Mouse (Mus musculus): ENCODE data around the gene Farsa. TPM values are rescaled to one million over a fixed set of nuclear protein-coding genes. Genes with fewer than 3 reads are reported as not detected.
"Not testable (repeated sequence)": the region's sequence is repeated elsewhere in the genome, so short reads cannot be mapped to it uniquely, and the experiment has no call there.

Gene Farsa
- polyA plus RNA-seq, 1 experiment from 2014 or later: 107 TPM

DNA sequence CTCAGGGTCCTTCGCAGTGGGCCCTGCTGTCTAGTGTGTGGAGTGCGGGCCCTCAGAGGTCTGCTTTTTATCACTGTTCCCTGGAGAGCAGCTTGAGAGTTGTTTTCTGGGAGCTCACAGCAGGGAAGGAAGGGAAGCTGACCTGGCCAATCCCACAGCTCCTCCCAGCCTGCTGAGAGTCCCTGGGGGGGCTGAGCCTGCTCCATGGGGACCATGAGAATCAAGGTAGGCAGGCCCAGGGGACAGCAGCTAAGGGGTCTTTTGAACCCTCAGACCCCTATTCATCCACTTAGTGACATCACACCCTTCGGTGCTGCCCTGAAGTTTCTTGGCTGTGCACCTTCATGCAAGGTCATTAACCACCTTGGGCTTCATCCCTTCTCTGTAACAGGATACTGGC, 34.1 kb upstream of the Farsa start, which contains the start of gene Dand5:
Gene Dand5, minus strand, starts transcription at position 101 of the 400 bp plus-strand sequence.
- Histone ChIP-seq H3K27me3 (peaks cover 14% of the 10 kb centered on the region; the same call in 1 of the 2 replicates), H3K4me2 (peak within 1 kb of the TSS; percentile 54), H3K4me3 (peak within 1 kb of the TSS; percentile 30), H3K9ac (peak within 1 kb of the TSS; percentile 55), H3K4me1 (replicated peaks) (peaks cover 16% of the 10 kb centered on the region), H3K27ac (no peak within 1 kb of the TSS), H3K9me3 (no peaks in the 10 kb centered on the region), H3K36me3 (no peaks in the 10 kb centered on the region)
- 38% methylated on average over 3 of the region's 3 CpGs for WGBS
- no peak for ATAC-seq (ENCODE audit: low FRiP score)

GRCm38 (mm10) chr8:84823653-84824052, 33.1 kb upstream of the Farsa start:
- no peak overlapping the region for H3K27ac ChIP-seq
- under 1% methylated on average over 18 of the region's 18 CpGs for whole genome bisulfite sequencing
- peak overlapping the region; percentile 54 for H3K4me2 ChIP-seq
- H3K9ac ChIP-seq: peak overlapping the region; percentile 55
- no peaks in the 10 kb centered on the region for H3K9me3 ChIP-seq
- H3K4me1 ChIP-seq (replicated peaks): peaks cover 16% of the 10 kb centered on the region
- peaks cover 14% of the 10 kb centered on the region; the same call in 1 of the 2 replicates for H3K27me3 ChIP-seq
- H3K4me3 ChIP-seq: peak overlapping the region; percentile 30
- ATAC-seq (ENCODE audit: low FRiP score): peak; percentile 74
- no peaks in the 10 kb centered on the region for H3K36me3 ChIP-seq

DNA sequence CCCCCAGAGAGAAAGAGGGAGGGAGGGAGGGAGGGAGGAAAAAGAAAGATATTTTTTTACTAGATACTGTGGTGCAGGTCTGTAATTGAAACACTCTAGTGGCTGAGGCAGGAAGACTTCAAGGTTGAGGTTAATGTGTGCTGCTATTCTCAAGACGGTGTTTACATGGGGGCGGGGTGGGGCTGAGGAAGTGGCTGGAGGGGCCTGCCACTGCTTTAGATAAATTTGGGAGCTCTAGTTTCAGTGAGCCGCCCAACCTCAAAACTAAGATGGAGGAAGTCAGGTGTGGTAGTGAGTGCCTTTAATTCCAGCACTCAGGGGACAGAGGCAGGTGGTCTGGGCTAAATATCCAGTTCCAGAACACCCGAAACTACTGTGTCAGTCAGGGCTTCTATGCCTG, 31.2 kb upstream of the Farsa start:
- Histone ChIP-seq H3K9ac (no peak overlapping the region), H3K4me3 (no peak overlapping the region), H3K36me3 (no peaks in the 10 kb centered on the region), H3K4me1 (replicated peaks) (peaks cover 16% of the 10 kb centered on the region), H3K4me2 (no peak overlapping the region), H3K27me3 (peaks cover 14% of the 10 kb centered on the region; the same call in 1 of the 2 replicates), H3K9me3 (no peaks in the 10 kb centered on the region), H3K27ac (no peak overlapping the region)
- 73% methylated on average over 4 of the region's 4 CpGs for WGBS
- no peak for ATAC-seq (ENCODE audit: low FRiP score)

DNA sequence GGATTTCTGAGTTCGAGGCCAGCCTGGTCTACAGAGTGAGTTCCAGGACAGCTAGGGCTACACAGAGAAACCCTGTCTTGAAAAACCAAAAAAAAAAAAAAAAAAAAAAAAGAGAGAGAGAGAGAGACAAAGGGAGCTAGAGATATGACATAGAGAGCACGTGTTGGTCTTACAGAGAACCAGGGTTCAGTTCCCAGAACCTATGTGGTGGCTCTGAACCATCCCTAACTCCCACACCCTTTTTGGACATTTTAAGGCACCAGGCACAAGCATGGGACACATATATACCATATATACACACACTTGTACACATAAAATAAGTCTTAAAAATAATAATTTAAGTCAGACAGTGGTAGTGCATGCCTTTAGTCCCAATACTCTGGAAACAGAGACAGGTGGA, 30.3 kb upstream of the Farsa start:
- not testable (repeated sequence) for H3K4me3 ChIP-seq
- 83% methylated on average over 2 of the region's 2 CpGs for WGBS
- peaks cover 16% of the 10 kb centered on the region for H3K4me1 ChIP-seq (replicated peaks)

DNA sequence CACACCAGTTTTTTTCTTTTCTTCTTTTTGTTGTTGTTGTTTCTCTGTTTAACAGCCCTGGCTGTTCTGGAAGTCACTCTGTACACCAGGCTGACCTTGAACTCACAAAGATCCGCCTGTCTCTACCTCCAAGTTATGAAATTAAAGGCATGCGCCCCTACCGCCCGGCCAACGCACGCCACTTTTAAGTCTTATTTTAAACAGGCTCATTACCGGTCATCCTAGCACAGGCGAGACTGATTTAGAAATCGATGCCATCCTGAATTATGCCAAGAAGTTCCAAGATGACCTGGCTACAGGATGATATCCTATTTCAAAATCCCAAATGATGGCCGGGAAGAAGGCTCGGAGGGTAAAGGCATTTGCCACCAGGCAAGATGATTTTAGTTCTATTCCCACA, 25.3 kb upstream of the Farsa start, which contains the start of gene Gadd45gip1:
Gene Gadd45gip1, plus strand, starts transcription at position 33 of the 400 bp plus-strand sequence.
- WGBS: 80% methylated on average over 11 of the region's 11 CpGs
- no peaks in the 10 kb centered on the region for H3K27me3 ChIP-seq
- peaks cover 26% of the 10 kb centered on the region for H3K36me3 ChIP-seq
- ATAC-seq (ENCODE audit: low FRiP score): no peak
- H3K27ac ChIP-seq: peak within 1 kb of the TSS; percentile 98
- H3K4me2 ChIP-seq: peak within 1 kb of the TSS; percentile 68
- H3K9me3 ChIP-seq: no peaks in the 10 kb centered on the region
- peaks cover 39% of the 10 kb centered on the region for H3K4me1 ChIP-seq (replicated peaks)
- peak within 1 kb of the TSS; percentile 87 for H3K4me3 ChIP-seq
- H3K9ac ChIP-seq: peak within 1 kb of the TSS; percentile 94

More for the DNA sequence above, 30.3 kb upstream of the Farsa start:
- H3K9ac ChIP-seq; H3K27ac ChIP-seq; H3K9me3 ChIP-seq; ATAC-seq (ENCODE audit: low FRiP score); H3K36me3 ChIP-seq; H3K4me2 ChIP-seq: not testable (repeated sequence)
- peaks cover 11% of the 10 kb centered on the region; the same call in 1 of the 2 replicates for H3K27me3 ChIP-seq

DNA sequence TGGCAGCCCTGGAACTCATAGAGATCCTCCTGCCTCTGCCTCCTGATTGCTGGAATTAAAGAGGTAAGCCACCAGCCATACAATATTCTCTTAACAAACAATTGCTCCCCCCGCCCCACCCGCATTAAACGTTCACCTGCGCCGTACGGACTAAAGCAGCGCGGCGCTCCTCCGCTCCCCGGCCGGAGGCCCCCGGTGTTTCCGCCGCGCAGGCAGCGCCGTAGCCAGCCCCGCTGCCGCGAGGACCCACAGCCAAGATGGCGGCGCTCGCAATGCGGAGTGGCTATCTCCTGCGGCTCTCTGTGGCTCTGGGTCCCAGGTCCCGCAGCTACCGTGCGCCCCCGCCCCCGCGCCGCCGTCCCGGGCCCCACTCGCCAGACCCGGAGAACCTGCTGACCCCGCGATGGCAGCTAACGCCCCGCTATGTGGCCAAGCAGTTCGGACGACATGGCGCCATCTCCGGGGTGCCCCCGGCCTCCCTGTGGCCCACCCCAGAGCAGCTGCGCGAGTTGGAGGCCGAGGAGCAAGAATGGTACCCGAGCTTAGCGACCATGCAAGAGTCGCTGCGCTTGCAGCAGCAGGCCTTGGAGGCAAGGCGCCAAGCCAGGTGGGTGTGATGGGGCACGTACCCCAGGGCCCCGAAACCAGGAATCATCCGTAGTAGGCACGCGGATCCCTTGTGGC, 24.6 kb upstream of the Farsa start:
- ATAC-seq (ENCODE audit: low FRiP score): peak; percentile 72
- peak overlapping the region; percentile 68 for H3K4me2 ChIP-seq
- H3K27me3 ChIP-seq: no peaks in the 10 kb centered on the region
- no peaks in the 10 kb centered on the region for H3K9me3 ChIP-seq
- H3K9ac ChIP-seq: peak overlapping the region; percentile 94
- H3K4me1 ChIP-seq (replicated peaks): peaks cover 39% of the 10 kb centered on the region
- peak overlapping the region; percentile 98 for H3K27ac ChIP-seq
- H3K36me3 ChIP-seq: peaks cover 33% of the 10 kb centered on the region
- H3K4me3 ChIP-seq: peak overlapping the region; percentile 87
- WGBS: 1% methylated on average over 59 of the region's 59 CpGs

DNA sequence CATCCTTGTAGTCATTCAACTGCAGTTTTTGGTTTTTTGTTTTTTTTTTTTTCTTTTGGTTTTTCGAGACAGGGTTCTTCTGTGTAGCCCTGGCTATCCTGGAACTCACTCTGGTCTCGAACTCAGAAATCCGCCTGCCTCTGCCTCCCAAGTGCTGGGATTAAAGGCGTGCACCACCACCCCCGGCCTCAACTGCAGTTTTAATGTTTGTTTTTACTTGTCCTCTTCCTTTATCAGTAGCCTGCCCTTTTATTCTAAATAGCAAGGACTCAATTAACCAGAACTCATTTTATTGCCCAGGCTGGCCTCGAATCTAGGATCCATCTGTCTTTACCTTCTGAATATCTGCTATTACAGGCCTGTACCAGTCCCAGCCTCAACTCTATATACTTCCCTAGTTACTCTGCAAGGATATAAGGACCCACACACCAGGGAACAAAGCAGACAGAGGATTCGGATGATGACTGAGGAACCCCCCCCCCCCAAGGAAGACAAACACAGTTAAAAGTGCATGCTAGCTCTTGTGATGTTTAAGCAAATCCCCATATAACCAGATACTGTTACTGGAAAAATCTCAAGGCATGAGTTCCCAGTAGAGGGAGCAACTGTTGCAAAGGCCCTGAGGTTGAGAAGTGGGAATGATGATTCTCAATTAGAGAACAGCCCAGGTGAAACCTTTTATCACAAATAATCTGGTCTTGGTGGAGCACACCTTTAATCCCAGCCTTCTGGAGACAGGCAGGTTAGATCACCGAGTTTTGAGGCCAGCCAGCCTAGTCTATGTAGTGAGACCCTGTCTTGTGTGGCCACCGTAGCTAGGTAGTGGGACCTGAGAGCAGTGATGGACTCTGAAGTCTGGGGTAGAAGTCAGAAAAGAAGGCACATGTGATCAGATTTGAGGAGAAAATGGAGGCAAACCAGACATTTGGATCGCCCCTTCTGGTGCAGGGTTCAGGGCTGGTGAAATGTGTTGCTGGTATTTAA, 23.7 kb upstream of the Farsa start:
- Histone ChIP-seq H3K27me3 (no peaks in the 10 kb centered on the region), H3K4me3 (peak overlapping the region; percentile 87), H3K4me2 (peak overlapping the region; percentile 68), H3K4me1 (replicated peaks) (peaks cover 39% of the 10 kb centered on the region), H3K9me3 (no peaks in the 10 kb centered on the region), H3K9ac (peak overlapping the region; percentile 94), H3K27ac (peak overlapping the region; percentile 98), H3K36me3 (peaks cover 42% of the 10 kb centered on the region)
- no peak for ATAC-seq (ENCODE audit: low FRiP score)
- WGBS: 70% methylated on average over 10 of the region's 10 CpGs

DNA sequence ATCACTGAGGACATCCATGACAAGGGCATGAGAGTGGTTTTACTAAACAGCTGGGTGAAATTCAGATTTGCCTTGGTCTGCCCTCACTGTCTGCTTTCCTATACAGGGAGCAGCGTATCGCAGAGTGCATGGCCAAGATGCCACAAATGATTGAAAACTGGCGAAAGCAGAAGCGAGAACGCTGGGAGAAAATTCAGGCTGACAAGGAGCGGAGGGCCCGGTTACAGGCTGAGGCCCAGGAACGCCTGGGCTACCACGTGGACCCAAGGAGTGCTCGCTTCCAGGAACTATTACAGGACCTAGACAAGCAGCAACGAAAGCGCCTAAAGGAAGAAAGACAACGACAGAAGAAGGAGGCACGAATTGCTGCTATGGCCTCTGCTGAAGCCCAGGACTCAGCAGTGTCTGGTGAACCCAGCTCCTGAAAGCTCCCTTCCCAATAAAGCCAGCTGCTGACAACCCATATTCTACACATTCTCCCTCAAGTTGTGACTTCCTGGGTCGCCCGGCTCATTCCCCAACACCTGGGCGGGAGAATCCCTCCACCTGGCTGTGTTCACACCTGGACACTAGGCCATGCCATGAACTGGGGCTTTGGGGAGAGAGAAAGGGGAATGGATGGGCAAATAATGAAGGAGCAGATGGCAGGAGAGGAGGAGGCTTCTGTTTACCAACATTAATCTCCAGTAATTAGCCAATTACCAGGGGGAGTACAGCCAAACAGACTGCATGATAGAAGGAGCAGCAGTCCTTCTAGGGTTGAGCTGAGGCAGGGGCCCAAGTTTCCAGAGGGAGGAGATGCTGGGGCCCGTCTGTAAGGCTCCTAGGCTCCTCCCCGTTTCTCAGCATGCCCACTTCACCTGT, 22.6 kb upstream of the Farsa start:
- Histone ChIP-seq H3K4me3 (no peak overlapping the region), H3K9ac (no peak overlapping the region), H3K36me3 (peaks cover 51% of the 10 kb centered on the region), H3K27ac (peak overlapping the region; percentile 86), H3K9me3 (no peaks in the 10 kb centered on the region), H3K4me1 (replicated peaks) (peaks cover 45% of the 10 kb centered on the region), H3K27me3 (no peaks in the 10 kb centered on the region), H3K4me2 (0 out of 2 replicates have a peak overlapping the region, but pooled peaks have one; percentile 15)
- no peak for ATAC-seq (ENCODE audit: low FRiP score)
- WGBS: 86% methylated on average over 19 of the region's 19 CpGs

DNA sequence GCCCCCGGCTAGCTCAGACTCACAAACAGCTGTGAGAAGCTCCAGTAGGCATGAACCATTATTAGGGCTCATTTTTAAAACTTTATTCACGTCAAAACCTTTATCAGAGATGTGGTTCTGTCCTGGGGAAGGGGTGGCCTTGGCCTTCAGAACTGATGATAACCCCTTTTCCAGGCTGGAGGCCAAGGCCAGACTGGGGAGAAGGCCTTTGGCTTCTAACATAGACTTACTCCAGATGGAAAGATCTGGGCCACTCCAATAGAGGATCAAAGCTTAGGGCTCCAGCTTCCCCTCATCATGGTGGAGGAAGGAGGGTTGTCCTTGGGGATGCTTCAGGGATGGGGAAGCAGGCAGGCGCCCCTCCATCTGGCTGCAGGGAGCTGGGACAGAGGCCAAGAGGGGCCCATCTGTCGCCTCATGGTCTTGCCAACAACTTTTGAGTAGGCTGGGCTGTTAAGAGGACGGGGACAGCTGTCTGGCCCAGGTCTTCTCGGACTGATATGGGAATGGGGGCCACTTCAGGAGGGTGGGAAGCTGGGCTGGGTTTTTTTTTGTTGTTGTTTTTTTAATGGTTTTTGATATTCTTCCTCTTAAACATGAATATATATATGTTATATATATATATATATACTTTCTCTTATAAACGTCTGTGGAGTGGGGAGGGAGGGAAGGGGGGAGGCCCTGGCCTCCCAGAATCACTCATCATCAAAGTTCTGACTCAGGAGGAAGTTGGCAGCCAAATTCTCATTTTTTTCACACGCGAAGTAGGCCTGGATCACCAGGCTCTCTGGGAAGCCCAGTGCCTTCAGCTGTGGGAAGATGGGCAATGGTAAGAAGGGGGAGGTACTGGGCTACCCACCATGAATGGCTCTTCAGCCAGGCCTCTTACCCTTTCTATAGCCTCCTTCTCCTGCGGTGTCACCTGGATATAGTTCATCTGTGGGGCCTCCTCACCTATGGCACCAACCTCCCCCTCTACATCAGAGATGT, 21.6 kb upstream of the Farsa start:
- WGBS: 74% methylated on average over 10 of the region's 10 CpGs
- H3K4me2 ChIP-seq: peak overlapping the region; percentile 15; the same call in 1 of the 2 replicates
- H3K4me3 ChIP-seq: no peak overlapping the region
- 0 out of 2 replicates have a peak, but pooled peaks have one; percentile 16 for ATAC-seq (ENCODE audit: low FRiP score)
- peaks cover 53% of the 10 kb centered on the region for H3K4me1 ChIP-seq (replicated peaks)
- peak overlapping the region; percentile 86 for H3K27ac ChIP-seq
- no peak overlapping the region for H3K9ac ChIP-seq
- H3K36me3 ChIP-seq: peaks cover 51% of the 10 kb centered on the region
- no peaks in the 10 kb centered on the region for H3K9me3 ChIP-seq
- H3K27me3 ChIP-seq: no peaks in the 10 kb centered on the region

DNA sequence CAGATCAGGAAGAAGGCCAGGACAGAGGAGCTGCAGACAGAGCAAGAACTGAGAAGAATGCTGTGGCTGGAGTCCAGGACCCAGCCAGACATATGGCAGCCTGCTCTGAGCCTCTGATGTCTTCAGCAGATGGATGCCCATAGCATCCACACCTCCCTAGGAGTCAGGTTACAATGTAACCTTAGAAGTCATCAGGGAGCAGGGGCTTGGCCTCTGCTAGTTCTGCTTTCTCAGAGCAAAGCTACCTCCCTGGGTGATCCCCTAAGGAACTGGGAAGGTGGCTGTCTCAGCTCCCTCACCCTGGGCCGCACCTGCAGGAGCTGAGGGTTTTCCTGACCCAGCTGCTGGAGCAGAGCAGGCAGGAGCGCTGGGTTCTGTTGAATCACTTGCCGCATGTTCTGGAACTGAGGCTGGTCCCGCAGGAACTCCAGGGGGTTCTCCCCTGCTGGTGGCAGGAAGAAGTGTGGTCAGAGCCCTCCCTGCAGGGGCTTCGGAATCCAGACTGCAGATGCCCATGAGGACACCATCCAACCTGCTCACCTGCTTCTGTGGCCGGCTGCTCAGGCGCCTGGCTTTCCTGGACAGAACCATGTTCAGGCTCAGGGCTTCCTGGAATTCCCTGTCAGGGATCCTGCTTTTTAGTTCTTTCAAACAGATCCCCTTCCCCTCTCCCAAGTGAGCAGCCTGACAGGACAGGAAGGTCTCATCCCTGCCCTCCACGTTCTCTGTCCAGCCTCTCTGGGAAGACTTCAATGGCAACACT, 19.5 kb upstream of the Farsa start:
- Histone ChIP-seq H3K27me3 (no peaks in the 10 kb centered on the region), H3K36me3 (peaks cover 64% of the 10 kb centered on the region), H3K4me1 (replicated peaks) (peaks cover 57% of the 10 kb centered on the region), H3K27ac (0 out of 2 replicates have a peak overlapping the region, but pooled peaks have one; percentile 8), H3K4me3 (no peak overlapping the region), H3K9me3 (no peaks in the 10 kb centered on the region), H3K4me2 (no peak overlapping the region), H3K9ac (no peak overlapping the region)
- no peak for ATAC-seq (ENCODE audit: low FRiP score)
- 66% methylated on average over 8 of the region's 8 CpGs for WGBS
